Mouse (Mus musculus): ENCODE results near the gene Tmco1. TPM values are rescaled to one million over a fixed set of nuclear protein-coding genes. Genes with fewer than 3 reads are reported as not detected.

Gene Tmco1
- total and polyA plus RNA-seq, 3 experiments = 110 to 128 TPM; not detected in 1

DNA sequence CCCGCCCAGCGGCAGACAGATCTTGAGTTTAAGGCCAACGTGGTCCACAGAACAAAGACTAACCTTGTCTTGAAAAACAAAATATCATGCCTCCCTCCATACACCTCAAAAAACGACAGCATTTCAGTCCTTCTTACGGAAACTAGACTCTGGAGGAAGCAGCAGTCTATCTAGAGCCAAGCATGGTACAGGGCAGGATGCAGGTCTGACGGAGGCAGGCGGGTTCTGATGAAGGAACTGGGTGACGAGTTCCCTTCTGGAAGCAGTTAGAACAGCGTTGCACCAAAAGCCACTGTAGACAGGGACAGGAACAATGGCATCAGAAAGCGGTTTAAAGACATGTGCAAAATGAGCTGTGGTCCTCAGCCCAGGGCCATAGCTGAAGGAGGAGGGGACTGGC, 28.1 kb upstream of the Tmco1 start:
- H3K4me1 ChIP-seq (ENCODE audit: control insufficient read depth in 1 of 2, insufficient read depth in 2 of 2, low read length in 2 of 2) = peaks cover 4 to 23% of the 10 kb centered on the region in 2 experiments; a peak in 3 of 4 replicates
- H3K36me3 ChIP-seq (ENCODE audit: control insufficient read depth in 1 of 2, insufficient read depth in 2 of 2, low read length in 2 of 2) = peaks cover 5 to 22% of the 10 kb centered on the region in 2 experiments

DNA sequence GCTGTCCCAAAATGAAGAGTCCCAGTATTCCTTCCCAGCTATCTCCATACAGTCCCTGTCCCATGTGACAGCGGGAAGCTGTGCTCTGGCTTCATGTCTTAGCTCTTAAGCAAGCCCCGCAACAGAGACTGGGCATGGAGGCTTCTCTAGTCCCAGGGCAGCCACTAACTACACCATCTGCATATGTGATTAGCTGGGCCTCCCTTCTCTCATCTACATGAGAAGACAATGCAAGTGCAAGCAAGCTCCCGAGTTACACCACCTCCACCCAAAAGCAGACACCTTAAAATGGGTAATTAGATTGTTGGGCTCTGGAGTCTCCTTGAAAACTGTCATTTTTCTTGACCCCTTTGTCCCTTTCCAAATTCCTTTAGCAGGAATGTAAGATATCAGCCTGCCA, 26.1 kb upstream of the Tmco1 start:
- no peak for DNase-seq (ENCODE audit: low read depth, low spot score)
- no peaks in the 10 kb centered on the region for H3K27me3 ChIP-seq (ENCODE audit: control insufficient read depth in 1 of 2, insufficient read depth in 2 of 2, low read length in 2 of 2)
- H3K27ac ChIP-seq (ENCODE audit: control insufficient read depth, low read depth, low read length) = peak overlapping the region; percentile 15
- peaks cover 5 to 22% of the 10 kb centered on the region in 2 experiments for H3K36me3 ChIP-seq (ENCODE audit: control insufficient read depth in 1 of 2, insufficient read depth in 2 of 2, low read length in 2 of 2)
- TF ChIP-seq POLR2A (IDR thresholded peaks at IDR 0.05; ENCODE audit: control insufficient read depth in 1 of 2, insufficient read depth in 1 of 2, low read depth in 1 of 2, low read length in 2 of 2, poor library complexity in 1 of 2) (no peak), MAX (IDR thresholded peaks at IDR 0.05; ENCODE audit: low read length) (no peak)
- peaks cover 4 to 19% of the 10 kb centered on the region in 2 experiments; a peak in 3 of 4 replicates for H3K4me1 ChIP-seq (ENCODE audit: control insufficient read depth in 1 of 2, insufficient read depth in 2 of 2, low read length in 2 of 2)
- H3K4me3 ChIP-seq (ENCODE audit: control insufficient read depth in 1 of 2, insufficient read depth in 1 of 2, low read depth in 2 of 2, low read length in 2 of 2) = peak overlapping the region; percentile 90 to 99
- no peaks in the 10 kb centered on the region for H3K9me3 ChIP-seq (replicated peaks; ENCODE audit: insufficient read depth, low read length)
- peaks cover 76% of the 10 kb centered on the region for H3K79me2 ChIP-seq (ENCODE audit: control insufficient read depth, insufficient read depth, low read length, poor library complexity)
- H3K9ac ChIP-seq (ENCODE audit: control insufficient read depth, low read depth, low read length, poor library complexity, severe bottlenecking) = peak overlapping the region; percentile 93

More for the DNA sequence above, 28.1 kb upstream of the Tmco1 start:
- Histone ChIP-seq H3K79me2 (ENCODE audit: control insufficient read depth, insufficient read depth, low read length, poor library complexity) (peaks cover 93% of the 10 kb centered on the region), H3K9me3 (replicated peaks; ENCODE audit: insufficient read depth, low read length) (no peaks in the 10 kb centered on the region), H3K27me3 (ENCODE audit: control insufficient read depth in 1 of 2, insufficient read depth in 2 of 2, low read length in 2 of 2) (no peaks in the 10 kb centered on the region), H3K9ac (ENCODE audit: control insufficient read depth, low read depth, low read length, poor library complexity, severe bottlenecking) (no peak overlapping the region), H3K27ac (ENCODE audit: control insufficient read depth, low read depth, low read length) (no peak overlapping the region), H3K4me3 (ENCODE audit: control insufficient read depth in 1 of 2, insufficient read depth in 1 of 2, low read depth in 2 of 2, low read length in 2 of 2) (no peak overlapping the region)
- TF ChIP-seq MAFK (IDR thresholded peaks at IDR 0.05; ENCODE audit: borderline replicate concordance, low read depth, low read length) (no peak), JUND (IDR thresholded peaks at IDR 0.05; ENCODE audit: low read depth, low read length) (no peak), ELF1 (IDR thresholded peaks at IDR 0.05; ENCODE audit: low read depth, low read length) (no peak), TCF12 (IDR thresholded peaks at IDR 0.05; ENCODE audit: low read depth, low read length) (no peak), POLR2A (IDR thresholded peaks at IDR 0.05; ENCODE audit: control insufficient read depth in 1 of 2, insufficient read depth in 1 of 2, low read depth in 1 of 2, low read length in 2 of 2, poor library complexity in 1 of 2) (no peak; a peak in 1 of 4 replicates), KAT2A (conservative IDR thresholded peaks at IDR 0.05; ENCODE audit: low read depth, low read length) (no peak), HCFC1 (IDR thresholded peaks at IDR 0.05; ENCODE audit: low read depth, low read length) (no peak), EP300 (IDR thresholded peaks at IDR 0.05; ENCODE audit: low read depth in 1 of 2, low read length in 2 of 2) (no peak), ZC3H11A (IDR thresholded peaks at IDR 0.05; ENCODE audit: low read depth, low read length) (no peak), ETS1 (IDR thresholded peaks at IDR 0.05; ENCODE audit: low read depth, low read length) (no peak)
- DNase-seq (ENCODE audit: low read depth, low spot score) = no peak

DNA sequence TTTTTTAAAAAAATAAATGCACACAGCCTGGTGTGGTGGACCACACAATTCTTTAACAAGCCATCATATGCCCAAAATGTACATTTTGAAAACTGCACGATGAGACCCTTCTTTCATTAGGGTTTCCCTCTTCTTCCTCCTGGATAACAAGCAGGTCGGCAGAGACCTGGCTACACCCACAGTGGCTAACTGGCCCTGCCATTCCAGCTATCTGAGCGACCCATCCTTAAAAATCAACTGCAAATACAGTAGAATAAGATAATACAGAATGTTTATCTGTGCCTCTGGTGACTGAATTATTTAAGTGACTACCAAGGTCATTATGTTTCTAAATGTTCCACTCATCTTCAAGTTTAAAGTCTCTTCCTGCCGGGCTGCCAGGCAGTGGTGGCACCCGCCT, 25.4 kb upstream of the Tmco1 start:
- Histone ChIP-seq H3K27ac (ENCODE audit: control insufficient read depth, low read depth, low read length) (peak overlapping the region; percentile 87), H3K9ac (ENCODE audit: control insufficient read depth, low read depth, low read length, poor library complexity, severe bottlenecking) (peak overlapping the region; percentile 93), H3K4me3 (ENCODE audit: control insufficient read depth in 1 of 2, insufficient read depth in 1 of 2, low read depth in 2 of 2, low read length in 2 of 2) (peak overlapping the region; percentile 90 to 99), H3K79me2 (ENCODE audit: control insufficient read depth, insufficient read depth, low read length, poor library complexity) (peaks cover 71% of the 10 kb centered on the region), H3K4me1 (ENCODE audit: control insufficient read depth in 1 of 2, insufficient read depth in 2 of 2, low read length in 2 of 2) (peaks cover 4 to 19% of the 10 kb centered on the region in 2 experiments; a peak in 3 of 4 replicates), H3K9me3 (replicated peaks; ENCODE audit: insufficient read depth, low read length) (no peaks in the 10 kb centered on the region), H3K27me3 (ENCODE audit: control insufficient read depth in 1 of 2, insufficient read depth in 2 of 2, low read length in 2 of 2) (no peaks in the 10 kb centered on the region), H3K36me3 (ENCODE audit: control insufficient read depth in 1 of 2, insufficient read depth in 2 of 2, low read length in 2 of 2) (peaks cover 5 to 22% of the 10 kb centered on the region in 2 experiments)
- TF ChIP-seq POLR2AphosphoS5 (IDR thresholded peaks at IDR 0.05; ENCODE audit: borderline replicate concordance, low read depth, low read length) (no peak), CHD1 (IDR thresholded peaks at IDR 0.05; ENCODE audit: low read depth, low read length) (peak; percentile 40; the same call in 1 of the 2 replicates), EP300 (IDR thresholded peaks at IDR 0.05; ENCODE audit: low read depth in 1 of 2, low read length in 2 of 2) (peak; percentile 18 to 51; a peak in 2 of 4 replicates)
- no peak for DNase-seq (ENCODE audit: low read depth, low spot score)
